Mouse (Mus musculus): ENCODE measurements around the gene Nabp2. TPM values are rescaled to one million over a fixed set of nuclear protein-coding genes. Genes with fewer than 3 reads are reported as not detected.
A peak's percentile ranks its signal among the peaks of the same experiment; 100 is the strongest.

The Nabp2 gene
- 115 and 127 TPM in 2 replicates for polyA plus RNA-seq (2014; fragmentation: Nextera tagmentation; extraction: Ambion mirVana)

GRCm38 (mm10) chr10:128411211-128412054, at the start of gene Nabp2, which contains the start of gene Rnf41:
Gene Nabp2, minus strand, starts transcription at chr10:128411492.
Gene Rnf41, plus strand, starts transcription at chr10:128411657.
- Histone ChIP-seq H3K36me3 (ENCODE audit: control insufficient read depth, insufficient read depth, low read length) (peaks cover 7% of the 10 kb centered on the region; the same call in 1 of the 2 replicates), H3K4me1 (ENCODE audit: control insufficient read depth, insufficient read depth, low read length) (peaks cover 23% of the 10 kb centered on the region), H3K9ac (ENCODE audit: low read length) (peak within 1 kb of the TSS; percentile 84), H3K4me3 (ENCODE audit: low read depth, low read length) (peak within 1 kb of the TSS; percentile 92), H3K27ac (ENCODE audit: low read depth, low read length) (peak within 1 kb of the TSS; percentile 76), H3K9me3 (ENCODE audit: control insufficient read depth, low read length) (no peaks in the 10 kb centered on the region), H3K27me3 (ENCODE audit: control insufficient read depth, insufficient read depth, low read length) (no peaks in the 10 kb centered on the region), H3K4me2 (ENCODE audit: low read depth) (peak within 1 kb of the TSS; percentile 91)
- 0% methylated on average over 42 of the region's 50 CpGs for WGBS
- DNase-seq (ENCODE audit: low spot score) (peak; percentile 99), ATAC-seq (ENCODE audit: insufficient read depth, low FRiP score, low TSS enrichment) (peak; percentile 87)

GRCm38 (mm10) chr10:128460270-128460630, 49.0 kb upstream of the Nabp2 start:
- ATAC-seq (ENCODE audit: insufficient read depth, low FRiP score, low TSS enrichment) (no peak), DNase-seq (ENCODE audit: low spot score) (no peak)
- 2% methylated on average over 5 of the region's 5 CpGs for WGBS
- H3K27ac ChIP-seq (ENCODE audit: low read depth, low read length) = peak overlapping the region; percentile 95
- H3K9me3 ChIP-seq (ENCODE audit: control insufficient read depth, low read length) = no peaks in the 10 kb centered on the region
- peak overlapping the region; percentile 87 for H3K4me2 ChIP-seq (ENCODE audit: low read depth)
- peaks cover 10% of the 10 kb centered on the region for H3K36me3 ChIP-seq (ENCODE audit: control insufficient read depth, insufficient read depth, low read length)
- peak overlapping the region; percentile 72 for H3K4me3 ChIP-seq (ENCODE audit: low read depth, low read length)
- peak overlapping the region; percentile 96 for H3K9ac ChIP-seq (ENCODE audit: low read length)
- peaks cover 10% of the 10 kb centered on the region for H3K4me1 ChIP-seq (ENCODE audit: control insufficient read depth, insufficient read depth, low read length)
- no peaks in the 10 kb centered on the region for H3K27me3 ChIP-seq (ENCODE audit: control insufficient read depth, insufficient read depth, low read length)

- H3K27ac ChIP-seq (ENCODE audit: low read depth, low read length) = peak overlapping the region; percentile 95
- peaks cover 10% of the 10 kb centered on the region for H3K4me1 ChIP-seq (ENCODE audit: control insufficient read depth, insufficient read depth, low read length)
- H3K9ac ChIP-seq (ENCODE audit: low read length) = peak overlapping the region; percentile 96
- 3% methylated on average over 12 of the region's 67 CpGs for WGBS
- peak; percentile 48 for ATAC-seq (ENCODE audit: insufficient read depth, low FRiP score, low TSS enrichment)
- peak; percentile 57 for DNase-seq (ENCODE audit: low spot score)
- H3K4me3 ChIP-seq (ENCODE audit: low read depth, low read length) = peak overlapping the region; percentile 72
- H3K4me2 ChIP-seq (ENCODE audit: low read depth) = peak overlapping the region; percentile 87
- no peaks in the 10 kb centered on the region for H3K9me3 ChIP-seq (ENCODE audit: control insufficient read depth, low read length)
- no peaks in the 10 kb centered on the region for H3K27me3 ChIP-seq (ENCODE audit: control insufficient read depth, insufficient read depth, low read length)
- peaks cover 7% of the 10 kb centered on the region; the same call in 1 of the 2 replicates for H3K36me3 ChIP-seq (ENCODE audit: control insufficient read depth, insufficient read depth, low read length)
Observed at GRCm38 (mm10) chr10:128459409-128460269, 48.3 kb upstream of the Nabp2 start.

GRCm38 (mm10) chr10:128458719-128459408, 47.6 kb upstream of the Nabp2 start, which contains the start of gene Smarcc2:
Gene Smarcc2, plus strand, starts transcription at chr10:128459248.
- Histone ChIP-seq H3K4me2 (ENCODE audit: low read depth) (peak within 1 kb of the TSS; percentile 87), H3K27me3 (ENCODE audit: control insufficient read depth, insufficient read depth, low read length) (no peaks in the 10 kb centered on the region), H3K9me3 (ENCODE audit: control insufficient read depth, low read length) (no peaks in the 10 kb centered on the region), H3K9ac (ENCODE audit: low read length) (peak within 1 kb of the TSS; percentile 96), H3K27ac (ENCODE audit: low read depth, low read length) (peak within 1 kb of the TSS; percentile 95), H3K4me1 (ENCODE audit: control insufficient read depth, insufficient read depth, low read length) (peaks cover 10% of the 10 kb centered on the region), H3K36me3 (ENCODE audit: control insufficient read depth, insufficient read depth, low read length) (peaks cover 6% of the 10 kb centered on the region; the same call in 1 of the 2 replicates), H3K4me3 (ENCODE audit: low read depth, low read length) (peak within 1 kb of the TSS; percentile 72)
- DNase-seq (ENCODE audit: low spot score) (peak; percentile 88), ATAC-seq (ENCODE audit: insufficient read depth, low FRiP score, low TSS enrichment) (peak; percentile 77)
- under 1% methylated on average over 46 of the region's 86 CpGs for WGBS

- peak overlapping the region; percentile 87 for H3K4me2 ChIP-seq (ENCODE audit: low read depth)
- peaks cover 6% of the 10 kb centered on the region; the same call in 1 of the 2 replicates for H3K36me3 ChIP-seq (ENCODE audit: control insufficient read depth, insufficient read depth, low read length)
- H3K9me3 ChIP-seq (ENCODE audit: control insufficient read depth, low read length) = no peaks in the 10 kb centered on the region
- peak overlapping the region; percentile 72 for H3K4me3 ChIP-seq (ENCODE audit: low read depth, low read length)
- no peaks in the 10 kb centered on the region for H3K27me3 ChIP-seq (ENCODE audit: control insufficient read depth, insufficient read depth, low read length)
- ATAC-seq (ENCODE audit: insufficient read depth, low FRiP score, low TSS enrichment) = peak; percentile 76
- peaks cover 10% of the 10 kb centered on the region for H3K4me1 ChIP-seq (ENCODE audit: control insufficient read depth, insufficient read depth, low read length)
- H3K9ac ChIP-seq (ENCODE audit: low read length) = peak overlapping the region; percentile 96
- peak; percentile 93 for DNase-seq (ENCODE audit: low spot score)
- 0% methylated on average over 29 of the region's 29 CpGs for WGBS
- H3K27ac ChIP-seq (ENCODE audit: low read depth, low read length) = peak overlapping the region; percentile 95
Observed at GRCm38 (mm10) chr10:128458348-128458718, 47.0 kb upstream of the Nabp2 start.

GRCm38 (mm10) chr10:128457676-128458075, 46.4 kb upstream of the Nabp2 start:
- ATAC-seq (ENCODE audit: insufficient read depth, low FRiP score, low TSS enrichment) = no peak
- no peaks in the 10 kb centered on the region for H3K27me3 ChIP-seq (ENCODE audit: control insufficient read depth, insufficient read depth, low read length)
- H3K9ac ChIP-seq (ENCODE audit: low read length) = no peak overlapping the region
- H3K36me3 ChIP-seq (ENCODE audit: control insufficient read depth, insufficient read depth, low read length) = peaks cover 6% of the 10 kb centered on the region; the same call in 1 of the 2 replicates
- DNase-seq (ENCODE audit: low spot score) = no peak
- 90% methylated on average over 6 of the region's 6 CpGs for WGBS
- no peak overlapping the region for H3K27ac ChIP-seq (ENCODE audit: low read depth, low read length)
- H3K4me1 ChIP-seq (ENCODE audit: control insufficient read depth, insufficient read depth, low read length) = peaks cover 10% of the 10 kb centered on the region
- H3K9me3 ChIP-seq (ENCODE audit: control insufficient read depth, low read length) = no peaks in the 10 kb centered on the region
- no peak overlapping the region for H3K4me2 ChIP-seq (ENCODE audit: low read depth)
- no peak overlapping the region for H3K4me3 ChIP-seq (ENCODE audit: low read depth, low read length)

- 5% methylated on average over 6 of the region's 6 CpGs for WGBS
- H3K4me2 ChIP-seq (ENCODE audit: low read depth) = 0 out of 2 replicates have a peak overlapping the region, but pooled peaks have one; percentile 10
- H3K4me3 ChIP-seq (ENCODE audit: low read depth, low read length) = no peak overlapping the region
- H3K9me3 ChIP-seq (ENCODE audit: control insufficient read depth, low read length) = no peaks in the 10 kb centered on the region
- H3K27ac ChIP-seq (ENCODE audit: low read depth, low read length) = no peak overlapping the region
- H3K9ac ChIP-seq (ENCODE audit: low read length) = no peak overlapping the region
- H3K27me3 ChIP-seq (ENCODE audit: control insufficient read depth, insufficient read depth, low read length) = no peaks in the 10 kb centered on the region
- no peaks in the 10 kb centered on the region for H3K36me3 ChIP-seq (ENCODE audit: control insufficient read depth, insufficient read depth, low read length)
- DNase-seq (ENCODE audit: low spot score) (peak; percentile 74), ATAC-seq (ENCODE audit: insufficient read depth, low FRiP score, low TSS enrichment) (no peak)
- peaks cover 2% of the 10 kb centered on the region for H3K4me1 ChIP-seq (ENCODE audit: control insufficient read depth, insufficient read depth, low read length)
Observed at GRCm38 (mm10) chr10:128455280-128455679, 44.0 kb upstream of the Nabp2 start.

- Histone ChIP-seq H3K4me1 (ENCODE audit: control insufficient read depth, insufficient read depth, low read length) (no peaks in the 10 kb centered on the region), H3K36me3 (ENCODE audit: control insufficient read depth, insufficient read depth, low read length) (no peaks in the 10 kb centered on the region), H3K27me3 (ENCODE audit: control insufficient read depth, insufficient read depth, low read length) (no peaks in the 10 kb centered on the region), H3K4me2 (ENCODE audit: low read depth) (no peak overlapping the region), H3K9ac (ENCODE audit: low read length) (no peak overlapping the region), H3K9me3 (ENCODE audit: control insufficient read depth, low read length) (no peaks in the 10 kb centered on the region), H3K4me3 (ENCODE audit: low read depth, low read length) (no peak overlapping the region), H3K27ac (ENCODE audit: low read depth, low read length) (no peak overlapping the region)
- WGBS = 78% methylated on average over 3 of the region's 3 CpGs
- DNase-seq (ENCODE audit: low spot score) = no peak
- no peak for ATAC-seq (ENCODE audit: insufficient read depth, low FRiP score, low TSS enrichment)
Observed at GRCm38 (mm10) chr10:128454471-128454870, 43.2 kb upstream of the Nabp2 start.
